Mouse (Mus musculus) B cell, adult 2 months (primary cell): ENCODE data around the gene Thumpd2.
A peak's percentile ranks its signal among the peaks of the same experiment; 100 is the strongest.

ENCODE experiments used
- DNase-seq, 2 experiments: peaks; one replicate each; pipeline ENCODE4 v3.0.0; 2022

Gene Thumpd2

DNA sequence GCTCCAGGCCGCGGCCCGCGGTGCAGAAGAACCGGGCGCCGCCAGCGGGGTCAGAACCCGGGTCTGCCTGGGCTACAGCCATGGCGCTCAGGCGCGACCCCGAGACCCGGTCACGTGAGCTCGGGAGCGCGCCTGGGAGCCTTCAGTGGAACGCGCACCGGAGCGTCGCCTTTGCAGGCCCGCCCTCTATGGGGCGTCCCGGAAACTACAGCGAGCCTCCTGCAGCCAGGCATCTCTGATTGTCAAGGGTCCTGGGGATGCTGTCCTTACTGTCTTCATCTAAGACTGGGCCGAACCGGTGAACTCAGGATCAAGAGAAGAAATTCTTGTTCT is at the start of gene Thumpd2:
TSS of gene Thumpd2 (minus strand) at position 104 of the 333 bp plus-strand sequence.
- peak; percentile 92 to 94 for DNase-seq

DNA sequence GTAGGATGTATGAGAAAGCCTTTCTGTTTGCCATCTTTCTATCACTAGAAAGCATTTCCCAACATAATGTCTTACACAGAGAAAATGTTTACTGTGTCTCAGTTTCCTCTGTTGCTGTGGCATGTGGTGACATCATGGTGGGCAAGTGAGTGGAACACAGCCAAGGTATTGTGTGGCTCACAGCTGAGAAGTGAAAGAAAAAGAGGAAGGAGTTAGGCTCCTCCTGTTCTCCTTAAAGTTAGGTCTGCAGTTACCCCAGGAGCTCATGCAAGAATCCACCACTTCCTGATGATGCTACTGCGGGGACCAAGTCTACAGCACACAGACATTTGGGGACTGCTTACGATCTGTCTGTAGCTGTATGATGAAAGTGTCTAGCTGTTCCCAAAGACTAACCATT is 39.4 kb upstream of the Thumpd2 start:
- no peak for DNase-seq

DNA sequence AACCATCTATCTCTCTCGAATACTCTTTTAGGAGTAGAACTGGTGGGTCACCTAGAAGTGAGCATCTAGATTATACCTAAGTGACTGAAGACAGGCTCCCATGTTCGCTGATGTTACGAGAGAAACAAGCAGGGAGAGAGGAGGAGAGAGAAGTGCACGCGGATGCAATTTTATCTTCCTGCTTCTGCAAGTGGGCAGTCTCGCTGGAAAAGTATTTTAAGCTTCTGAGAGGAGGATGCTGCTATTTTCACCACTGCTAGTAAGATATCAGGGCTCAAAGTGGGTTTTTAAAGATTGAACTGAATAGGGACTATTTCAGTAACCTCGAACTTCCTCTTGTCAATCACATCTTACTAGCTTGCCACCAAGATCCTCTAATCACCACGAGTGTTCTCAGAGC is 38.0 kb upstream of the Thumpd2 start:
- no peak for DNase-seq

DNA sequence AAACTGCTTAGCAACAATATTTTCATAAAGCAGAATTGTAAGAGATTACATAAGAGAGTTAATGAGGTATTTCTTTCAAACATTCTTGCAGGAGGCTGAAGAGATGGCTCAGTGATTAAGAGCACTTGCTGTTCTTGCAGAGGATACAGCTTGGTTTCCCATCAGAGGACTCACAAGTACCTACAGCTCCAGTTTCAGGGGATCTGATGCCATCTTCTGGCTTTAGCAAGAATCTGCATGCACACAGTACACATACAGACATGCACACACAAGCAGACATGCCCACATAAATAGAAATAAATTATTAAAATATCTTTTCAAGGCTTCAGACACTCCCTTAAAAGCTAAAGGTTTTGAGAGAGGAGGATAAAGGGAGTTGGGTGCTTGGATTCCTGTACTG is 33.6 kb upstream of the Thumpd2 start:
- DNase-seq = no peak

DNA sequence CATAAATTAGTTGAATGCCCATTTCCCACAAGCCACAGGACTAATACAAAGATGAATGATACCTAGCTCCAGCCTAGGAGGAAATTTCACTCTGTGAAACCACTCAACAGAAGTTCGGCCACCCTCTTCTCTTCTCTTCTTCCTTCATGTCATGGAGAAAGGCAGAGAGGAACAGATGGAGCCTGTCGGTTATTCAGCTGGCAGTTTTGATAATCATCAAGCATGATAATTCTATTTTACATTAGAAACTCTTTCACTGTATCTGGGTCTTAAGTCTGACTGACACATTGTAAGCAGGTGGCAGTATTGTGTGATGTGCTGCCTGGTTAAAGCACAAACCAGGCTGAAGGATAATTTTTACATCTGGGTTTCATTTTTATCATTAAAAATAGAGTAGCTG is 31.6 kb upstream of the Thumpd2 start:
- no peak for DNase-seq

DNA sequence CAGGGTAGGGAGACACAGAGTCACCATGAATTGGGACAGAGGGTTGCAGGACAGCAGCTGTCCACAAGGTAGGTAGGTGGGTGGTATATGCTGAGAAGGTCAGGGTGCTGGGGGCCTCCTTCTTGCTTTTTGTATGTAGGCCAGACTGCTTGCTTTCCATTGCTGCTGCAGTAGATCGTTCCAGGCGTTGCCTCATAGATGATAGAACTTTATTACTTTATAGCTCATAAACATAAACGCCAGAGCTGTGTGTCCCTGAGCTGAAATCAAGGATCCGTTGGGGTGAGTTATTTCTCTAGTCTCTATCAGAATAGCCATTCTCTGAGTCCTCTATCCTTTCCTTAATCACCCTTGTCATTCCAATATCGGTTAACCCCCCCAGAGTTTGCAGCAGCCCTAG is 27.9 kb upstream of the Thumpd2 start:
- DNase-seq = no peak

DNA sequence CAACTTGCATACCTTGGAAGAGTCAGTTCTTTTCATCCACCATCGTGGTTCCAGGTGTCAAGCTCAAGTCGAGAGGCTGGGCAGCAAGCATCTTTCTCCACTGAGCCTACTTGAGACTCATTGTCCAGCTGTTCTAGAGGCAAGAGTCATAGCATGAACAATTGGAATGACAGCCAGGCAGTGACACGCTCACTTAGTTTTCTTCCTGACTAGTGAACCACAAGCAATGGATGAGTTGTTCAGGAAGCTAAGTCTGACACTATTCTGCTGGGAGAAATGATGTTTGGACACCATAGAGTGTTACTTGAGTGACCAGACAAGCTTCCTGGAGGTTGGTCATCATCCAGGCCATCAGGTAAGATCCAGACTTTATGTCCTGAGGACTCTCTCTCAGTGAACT is 24.0 kb upstream of the Thumpd2 start:
- no peak for DNase-seq

DNA sequence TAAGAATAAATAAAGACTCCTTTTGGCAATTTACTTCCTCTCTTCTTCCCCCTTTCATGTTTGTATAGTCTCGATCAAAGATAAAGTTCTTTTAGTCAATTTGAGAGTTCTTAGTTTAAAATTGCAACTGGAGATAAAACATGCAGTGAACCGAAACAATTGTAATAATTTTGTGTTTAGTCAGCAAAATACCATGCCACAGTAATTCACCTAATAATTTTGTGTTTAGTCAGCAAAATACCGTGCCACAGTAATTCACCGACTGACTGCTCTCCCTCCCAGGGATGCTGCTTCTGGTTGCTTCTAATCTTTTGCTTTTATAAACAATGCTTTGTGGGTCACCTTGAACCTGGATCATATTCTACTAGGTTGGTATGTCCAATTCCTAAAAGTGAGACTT is 22.9 kb upstream of the Thumpd2 start:
- DNase-seq = no peak

DNA sequence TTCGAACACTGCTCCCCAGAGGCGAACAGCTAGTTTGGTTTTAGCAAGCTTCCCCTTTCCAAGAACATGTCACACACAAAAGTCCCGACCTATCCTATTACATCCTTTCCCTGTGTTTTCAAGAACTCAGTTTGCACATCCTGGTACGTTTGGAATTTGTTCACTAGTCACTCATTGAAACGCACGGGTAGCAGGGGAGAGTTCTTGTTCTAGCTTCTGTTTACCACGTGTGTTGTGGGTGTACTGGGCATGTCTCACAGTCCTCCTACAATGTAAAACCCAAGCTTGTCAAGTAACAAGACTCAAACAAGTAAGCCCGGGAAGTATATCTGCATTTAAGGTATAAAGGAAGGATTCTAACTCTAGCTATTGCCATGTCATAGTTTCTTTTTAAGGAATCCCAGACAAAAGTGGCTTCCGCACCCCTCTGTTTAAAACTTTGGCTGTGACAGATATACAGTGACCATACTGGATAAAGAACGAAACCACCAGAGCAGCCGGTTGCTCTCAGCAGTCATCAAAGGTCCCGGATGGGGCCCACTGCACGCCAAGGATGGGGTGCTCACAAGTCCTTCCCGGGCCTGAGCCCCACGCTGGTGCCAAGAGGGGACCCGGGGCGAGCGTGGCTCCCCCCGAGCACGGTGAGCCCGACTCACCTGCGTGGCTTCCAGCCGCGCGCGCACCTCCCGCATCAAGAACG is 453 bp downstream of the Thumpd2 start:
- peak; percentile 31 to 38 for DNase-seq

DNA sequence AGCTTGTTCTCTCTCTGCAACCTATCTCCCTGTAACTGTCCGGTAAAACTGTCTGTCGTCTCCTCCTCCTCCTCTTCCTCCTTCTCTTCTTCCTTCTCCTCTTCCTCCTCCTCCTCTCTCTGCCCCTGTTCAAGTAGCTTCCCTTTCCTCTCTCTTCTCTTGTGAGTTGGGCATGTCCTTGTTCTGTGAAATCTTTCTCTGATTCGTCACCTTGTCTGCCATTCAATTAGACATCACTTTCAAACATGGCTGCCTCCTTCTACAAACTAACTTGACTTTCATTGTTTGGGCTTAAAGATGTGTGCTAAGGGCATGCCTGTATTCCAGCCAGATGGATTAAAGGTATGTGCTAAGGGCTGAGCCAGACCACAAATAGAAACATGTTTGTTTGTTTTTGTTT is 1.5 kb downstream of the Thumpd2 start:
- DNase-seq = no peak

DNA sequence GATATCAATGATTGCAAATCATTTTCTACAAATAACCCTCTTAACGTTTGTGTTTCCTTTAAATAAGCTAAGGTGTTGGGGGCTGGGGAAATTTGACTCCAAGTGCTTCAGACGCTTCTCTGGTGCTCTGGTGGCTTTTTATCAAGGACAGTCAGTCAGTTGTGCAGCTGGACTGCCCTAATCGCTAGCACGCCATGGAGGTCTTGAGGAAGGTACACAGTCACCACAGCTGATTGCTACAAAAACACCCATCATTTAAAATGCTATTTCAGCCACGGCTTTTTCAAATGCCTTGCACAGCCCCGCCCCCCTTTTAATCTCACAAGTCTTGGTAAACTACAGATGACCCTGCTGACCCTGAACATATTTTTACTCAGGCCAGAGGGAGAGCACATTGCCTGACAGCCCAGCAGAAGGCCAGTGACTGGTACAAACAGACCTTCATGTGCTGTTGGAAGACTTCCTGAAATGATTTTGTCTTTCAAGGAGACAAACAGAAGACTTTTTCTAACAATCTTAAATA is 2.5 kb downstream of the Thumpd2 start:
- DNase-seq = no peak

DNA sequence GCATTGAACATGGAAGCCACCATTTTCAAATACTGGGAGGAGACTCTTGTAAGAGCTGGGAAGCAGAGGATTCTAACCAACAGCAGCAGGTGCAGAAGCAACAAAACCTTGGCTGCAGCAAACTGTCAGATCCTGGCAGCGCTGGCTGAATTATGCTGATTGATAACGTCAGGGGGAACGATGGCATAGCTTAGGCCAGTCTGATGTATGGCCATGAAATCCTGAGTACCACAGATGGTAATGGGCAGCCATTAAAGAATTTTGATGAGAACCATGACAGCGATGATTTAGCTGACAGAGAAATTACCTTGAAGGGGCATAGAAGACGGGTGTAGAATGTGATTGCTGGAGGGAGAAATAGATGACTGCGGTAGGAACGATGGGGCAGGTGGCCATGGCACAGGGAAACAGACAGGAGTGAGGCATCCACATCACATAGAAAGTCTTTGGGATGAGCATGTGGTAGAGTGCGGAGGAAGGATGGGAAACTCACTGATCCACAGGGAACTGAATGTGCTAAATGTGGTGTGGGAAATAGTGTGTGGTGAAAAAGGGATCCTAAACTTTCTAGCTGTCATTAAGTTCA is 8.0 kb downstream of the Thumpd2 start:
- no peak for DNase-seq

DNA sequence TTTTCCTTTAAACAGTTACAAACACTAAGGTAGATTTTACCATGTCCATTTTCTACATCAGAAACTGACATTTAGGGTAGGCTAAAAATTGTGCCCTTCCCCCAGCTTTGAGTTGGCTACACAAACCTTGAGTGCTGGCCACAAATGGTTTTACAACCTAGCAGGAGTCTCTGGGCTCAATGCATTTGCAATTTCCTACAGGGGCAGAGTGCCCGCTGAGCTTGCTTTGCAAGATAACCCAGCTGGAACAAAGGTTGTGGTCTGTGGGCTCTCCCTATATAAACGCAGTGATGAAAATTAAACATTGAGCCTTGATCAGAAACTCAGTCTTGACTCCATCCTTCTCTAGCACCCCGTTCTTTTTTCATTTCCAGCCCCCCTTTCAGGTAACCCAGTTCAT is 8.8 kb downstream of the Thumpd2 start:
- no peak for DNase-seq

DNA sequence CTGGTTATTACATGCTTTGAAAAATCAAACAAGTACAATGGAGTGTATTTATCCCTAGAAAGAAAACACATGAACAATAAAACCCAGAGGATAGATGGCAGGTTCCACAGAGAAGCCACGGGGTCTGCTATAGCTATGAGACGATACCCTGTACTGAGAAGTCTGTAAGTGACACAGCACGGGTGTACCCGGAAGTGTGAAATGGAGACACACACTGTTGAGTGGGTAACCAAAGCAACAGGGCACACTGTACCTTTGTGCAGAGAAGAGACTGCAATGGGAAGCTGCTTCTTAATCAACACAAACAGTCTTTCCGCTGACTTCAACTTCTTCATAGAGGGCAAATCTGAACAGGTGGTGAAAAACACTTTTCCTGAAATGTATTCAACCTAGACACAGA is 9.4 kb downstream of the Thumpd2 start:
- DNase-seq = no peak

DNA sequence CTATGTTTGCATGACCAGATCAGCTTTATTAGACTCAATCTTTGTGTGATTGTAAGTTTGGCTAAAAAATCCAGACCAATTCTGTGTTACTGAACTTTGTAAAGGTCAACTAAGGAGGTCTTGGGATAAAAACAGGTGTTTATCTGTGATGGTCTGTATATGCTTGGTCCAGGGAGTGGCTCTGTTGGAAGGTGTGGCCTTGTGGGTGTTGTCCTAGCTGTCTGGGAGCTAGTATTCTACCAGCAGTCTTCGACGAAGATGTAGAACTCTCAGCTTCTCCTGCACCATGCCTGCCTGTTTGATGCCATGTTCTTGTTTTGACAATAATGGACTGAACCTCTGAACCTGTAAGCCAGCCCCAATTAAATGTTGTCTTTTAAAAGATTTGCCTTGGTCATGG is 11.6 kb downstream of the Thumpd2 start:
- DNase-seq = no peak

DNA sequence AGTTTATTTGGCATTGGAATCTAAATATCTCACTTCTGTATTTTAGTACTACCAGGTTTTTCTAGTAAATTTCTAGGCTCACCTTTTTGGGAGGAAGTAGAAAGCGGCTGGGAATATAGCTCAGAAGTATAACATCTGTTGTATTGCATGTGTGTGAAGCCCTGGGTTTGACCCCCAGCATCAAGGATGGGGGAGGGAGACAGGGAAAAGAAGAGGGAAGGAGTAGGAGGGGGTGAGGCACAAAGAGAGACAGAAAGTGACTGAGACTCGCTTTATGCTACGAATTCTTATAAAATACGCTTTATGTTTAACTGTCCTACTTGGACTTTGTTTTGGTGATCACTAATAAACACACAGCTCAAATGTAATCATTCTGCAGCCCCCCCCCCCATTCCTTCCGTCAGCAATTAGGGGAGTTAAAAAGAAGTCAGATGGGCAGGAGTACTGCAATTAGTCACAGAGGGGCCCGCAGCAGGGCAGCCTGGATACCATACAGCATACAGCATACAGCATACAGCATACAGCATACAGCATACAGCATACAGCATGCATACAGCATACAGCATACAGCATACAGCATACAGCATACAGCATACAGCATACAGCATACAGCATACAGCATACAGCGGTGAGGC is 16.8 kb downstream of the Thumpd2 start:
- no peak for DNase-seq

DNA sequence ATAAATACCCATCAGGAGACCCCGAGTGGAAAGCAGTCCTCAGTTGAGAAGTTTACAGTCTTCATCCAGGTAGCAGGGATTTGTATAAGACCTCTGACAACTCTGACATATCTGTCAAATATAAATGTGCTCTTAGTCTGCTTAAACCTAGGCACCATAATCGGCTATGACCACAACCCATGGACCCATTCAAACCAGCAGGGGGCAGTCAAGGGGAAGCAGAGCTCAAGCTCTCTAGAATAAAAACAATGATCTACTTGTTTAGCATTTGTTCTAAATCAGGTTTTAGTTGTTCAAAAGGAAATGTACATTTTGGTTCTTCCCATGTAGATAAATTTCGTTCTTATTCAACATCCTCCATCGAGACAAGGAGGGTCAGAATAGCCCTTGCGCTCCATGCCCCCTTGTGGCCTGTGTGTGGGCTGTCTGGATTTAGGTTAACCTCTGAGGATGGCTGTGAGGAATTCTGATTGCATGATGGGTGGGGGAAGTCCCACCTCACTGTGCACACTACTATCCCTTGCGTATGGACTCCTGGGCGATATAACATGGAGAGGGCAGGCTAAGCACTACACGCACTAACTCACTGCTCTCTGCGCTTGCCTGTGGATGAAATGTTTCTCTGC is 19.2 kb downstream of the Thumpd2 start:
- peak; percentile 60 to 63 for DNase-seq

DNA sequence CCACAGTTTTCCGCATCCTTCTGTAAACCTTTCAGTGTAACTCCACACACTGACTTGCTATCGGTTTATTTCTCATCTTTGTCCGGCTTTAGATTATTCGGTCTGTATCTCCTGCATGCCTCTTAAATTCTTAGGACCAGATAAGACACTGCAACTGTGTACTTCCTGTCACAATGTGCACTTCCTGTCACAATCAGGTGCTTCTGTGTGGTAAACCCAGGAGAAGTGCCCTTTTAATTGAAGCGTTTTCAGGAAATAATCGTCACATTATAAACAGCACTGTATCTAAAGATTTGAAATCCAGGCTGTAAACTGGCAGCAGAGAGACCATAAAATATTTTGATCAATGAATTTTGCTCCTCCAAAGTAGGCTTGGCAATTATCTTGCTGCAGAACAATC is 19.8 kb downstream of the Thumpd2 start:
- DNase-seq = no peak

DNA sequence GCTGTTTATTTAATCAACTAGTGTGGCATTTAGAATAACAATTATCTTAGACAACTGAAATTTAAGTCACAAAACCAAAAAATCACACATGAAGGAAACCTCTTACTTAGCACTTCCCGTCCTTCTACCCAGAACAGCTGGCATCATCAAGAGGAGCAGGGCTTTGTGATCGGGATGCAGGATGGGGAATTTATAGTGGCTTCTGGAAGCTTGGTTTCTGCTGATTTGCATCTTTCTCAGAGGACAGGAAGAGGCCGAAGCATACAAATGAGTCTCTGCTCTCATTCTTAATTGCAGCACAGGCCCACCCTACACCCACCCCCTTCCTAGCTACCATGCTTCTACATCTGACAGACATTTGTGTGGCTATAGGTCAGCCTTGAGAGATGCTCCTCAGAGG is 20.5 kb downstream of the Thumpd2 start:
- no peak for DNase-seq

DNA sequence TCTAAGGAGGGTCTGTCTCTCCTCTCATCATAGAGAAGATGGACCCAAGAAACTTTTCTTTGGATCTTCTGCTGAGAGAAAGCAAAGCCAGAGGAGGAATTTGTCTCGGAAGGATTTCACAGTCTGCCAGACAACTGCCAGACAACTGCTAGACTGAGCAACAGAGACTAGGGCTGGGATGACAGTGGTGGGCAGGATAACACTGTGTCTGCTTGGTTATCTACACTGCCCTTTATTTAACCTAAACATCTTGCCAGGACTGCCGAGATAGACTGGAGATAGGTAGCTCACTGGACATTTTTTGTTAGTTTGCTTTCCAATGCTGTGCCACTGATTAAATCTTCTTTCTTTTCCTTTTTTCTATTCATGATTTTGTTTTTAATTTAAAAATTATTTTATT is 23.2 kb downstream of the Thumpd2 start:
- no peak for DNase-seq

DNA sequence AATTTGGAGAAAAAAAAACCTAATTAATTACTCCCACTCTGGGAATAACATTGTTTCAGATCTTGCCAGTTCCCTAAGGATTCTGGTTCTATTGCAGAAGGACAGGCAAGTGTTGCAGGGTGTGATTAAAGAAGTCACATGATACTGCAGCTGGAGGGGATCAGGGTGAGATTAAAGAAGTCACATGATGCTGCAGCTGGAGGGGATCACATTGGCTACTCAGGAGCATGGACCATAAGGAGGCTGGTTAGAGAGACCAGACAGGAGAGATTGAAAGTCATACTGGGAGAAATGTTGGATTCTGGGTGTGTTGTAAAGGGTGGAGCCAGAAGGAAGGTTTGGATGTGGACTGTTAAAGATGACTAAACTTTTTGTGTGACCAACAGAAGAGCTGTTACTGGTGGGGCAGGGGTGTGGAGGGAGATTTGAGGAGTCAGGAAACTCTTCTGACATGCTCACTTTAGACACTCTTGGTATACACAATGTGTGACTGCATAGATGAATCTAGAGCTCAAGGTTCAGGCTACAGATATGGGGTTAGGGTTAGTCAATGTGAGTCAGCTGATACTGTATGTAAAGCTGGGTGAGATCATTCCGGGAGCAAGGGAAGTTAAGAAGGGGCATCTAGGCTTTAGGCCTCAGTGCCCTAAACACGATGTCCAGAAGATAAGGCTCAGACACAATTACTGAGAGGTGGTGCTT is 26.0 kb downstream of the Thumpd2 start:
- DNase-seq = no peak

DNA sequence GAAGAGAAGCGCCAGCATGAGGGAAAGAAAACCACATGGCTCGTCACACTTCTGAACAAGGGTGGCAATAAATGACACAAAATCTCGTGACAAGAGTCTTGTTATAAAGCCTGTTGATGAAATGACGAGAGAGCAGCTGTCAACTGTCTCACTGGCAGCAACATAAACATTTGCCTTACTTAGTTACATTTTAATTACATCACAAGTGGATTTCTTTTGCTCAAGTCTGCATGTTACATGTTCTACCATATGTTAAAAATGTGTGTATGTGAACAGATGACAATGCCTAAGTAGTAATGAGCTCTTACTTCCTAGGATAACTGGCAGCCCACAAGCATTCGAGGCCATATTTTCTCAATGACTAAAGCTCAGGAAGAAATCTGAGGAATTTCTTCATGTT is 29.5 kb downstream of the Thumpd2 start:
- no peak for DNase-seq

DNA sequence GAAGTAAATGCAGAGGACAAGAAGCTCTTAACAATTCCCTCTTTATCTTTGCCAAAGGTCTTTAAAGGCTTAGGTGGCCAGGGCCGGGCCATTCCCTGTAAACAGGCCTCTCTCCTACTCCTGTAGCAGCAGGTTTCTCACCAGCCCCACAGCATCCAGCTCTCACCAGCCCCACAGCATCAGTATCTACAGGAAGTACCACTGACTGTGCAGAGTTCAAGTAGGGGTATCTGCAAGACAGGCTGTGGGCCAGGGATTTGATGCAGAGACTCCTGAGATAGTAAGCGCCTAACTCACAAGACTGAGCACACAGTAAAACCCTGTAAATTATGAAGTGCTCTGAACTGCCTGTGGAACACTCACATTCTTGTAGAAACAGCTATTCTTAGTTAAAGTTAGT is 31.9 kb downstream of the Thumpd2 start:
- DNase-seq = no peak
